Mouse (Mus musculus) heart, embryonic 11.5 days (tissue): ENCODE results near the gene Slc47a2. TPM values are rescaled to one million over a fixed set of nuclear protein-coding genes. Genes with fewer than 3 reads are reported as not detected.
"Not testable (repeated sequence)": the region's sequence is repeated elsewhere in the genome, so short reads cannot be mapped to it uniquely, and the experiment has no call there.

Experiments
- ATAC-seq: fragments of 200-750 bp; cut with Nextera tagmentation; replicated peaks from 2 replicates; pipeline ENCODE4 v1.8.0; 2017; ENCODE audit warnings: moderate library complexity; ENCODE audit not compliant: insufficient number of reproducible peaks, low FRiP score, low TSS enrichment
- H3K27ac ChIP-seq: fragments of 300-500 bp; sonication (generic); 2 replicates; pipeline ENCODE4 v1.5.1; 2014; ENCODE audit warnings: mild to moderate bottlenecking, low read depth, low read length
- H3K27me3 ChIP-seq: fragments of 300-500 bp; sonication (generic); 2 replicates; pipeline ENCODE4 v1.6.1; 2014; ENCODE audit warnings: mild to moderate bottlenecking, low read length, mixed read lengths; ENCODE audit not compliant: control insufficient read depth, insufficient read depth
- H3K36me3 ChIP-seq: fragments of 300-500 bp; sonication (generic); 2 replicates; pipeline ENCODE4 v1.6.1; 2014; ENCODE audit warnings: mild to moderate bottlenecking, low read length, moderate library complexity, mixed read lengths; ENCODE audit not compliant: control insufficient read depth, insufficient read depth
- H3K4me1 ChIP-seq: fragments of 300-500 bp; sonication (generic); 2 replicates; pipeline ENCODE4 v1.6.1; 2014; ENCODE audit warnings: low read length; ENCODE audit not compliant: control insufficient read depth, insufficient read depth
- H3K4me2 ChIP-seq: fragments of 300-500 bp; sonication (generic); 2 replicates; pipeline ENCODE4 v1.6.1; 2014; ENCODE audit warnings: mild to moderate bottlenecking, moderate library complexity
- H3K4me3 ChIP-seq: fragments of 300-500 bp; sonication (generic); 2 replicates; pipeline ENCODE4 v1.5.1; 2014; ENCODE audit warnings: low read depth, low read length
- H3K9ac ChIP-seq: fragments of 300-500 bp; sonication (generic); 2 replicates; pipeline ENCODE4 v1.6.1; 2014; ENCODE audit warnings: mild to moderate bottlenecking, low read depth, low read length, moderate library complexity
- H3K9me3 ChIP-seq: fragments of 300-500 bp; sonication (generic); replicated peaks from 2 replicates; pipeline ENCODE4 v1.6.1; 2016; ENCODE audit warnings: low read length; ENCODE audit not compliant: control insufficient read depth
- WGBS: fragments of 180-500 bp; shearing (Covaris S2); extraction: QIAGEN DNeasy Blood & Tissue Kit; methylation state at CpG from one replicate; pipeline ENCODE4 v1.1.7; 2014; ENCODE audit not compliant: insufficient replicate concordance; 5-methylcytosine and 5-hydroxymethylcytosine counted together
- polyA plus RNA-seq: library from polyadenylated mRNA; unstranded; fragments of >200 nt; fragmentation: Nextera tagmentation; extraction: Ambion mirVana; gene quantifications from 2 replicates; pipeline ENCODE4 v1.2.1, GENCODE M21; 2014

Slc47a2 gene
- polyA plus RNA-seq, 1 experiment from 2014 or later, result 0.19 TPM

GRCm38 (mm10) chr11:61304535-61304934 lies 38.1 kb downstream of the Slc47a2 start:
- ATAC-seq, H3K9me3 ChIP-seq, H3K4me1 ChIP-seq: not testable (repeated sequence)

GRCm38 (mm10) chr11:61300716-61301392 lies 41.8 kb downstream of the Slc47a2 start:
- 12% methylated on average over 13 of the region's 16 CpGs for WGBS
- H3K36me3 ChIP-seq, result no peaks in the 10 kb centered on the region
- peak overlapping the region; percentile 25 for H3K4me2 ChIP-seq
- H3K4me3 ChIP-seq, result no peak overlapping the region
- no peak overlapping the region; the same call in 1 of the 2 replicates for H3K9ac ChIP-seq
- 0 out of 2 replicates have a peak, but pooled peaks cover 6% of the 10 kb centered on the region for H3K4me1 ChIP-seq
- no peaks in the 10 kb centered on the region for H3K27me3 ChIP-seq
- no peak overlapping the region for H3K27ac ChIP-seq
- H3K9me3 ChIP-seq, result no peaks in the 10 kb centered on the region
- ATAC-seq, result no peak

More at GRCm38 (mm10) chr11:61304535-61304934, 38.1 kb downstream of the Slc47a2 start:
- H3K9ac ChIP-seq, H3K4me2 ChIP-seq, H3K27me3 ChIP-seq, H3K27ac ChIP-seq, H3K4me3 ChIP-seq, H3K36me3 ChIP-seq: not testable (repeated sequence)
- WGBS, result 91% methylated on average over 6 of the region's 10 CpGs

- no peak for ATAC-seq
- H3K4me2 ChIP-seq, result peak overlapping the region; percentile 25; the same call in 1 of the 2 replicates
- WGBS, result 43% methylated on average over 3 of the region's 3 CpGs
Observed at GRCm38 (mm10) chr11:61300205-61300604, 42.5 kb downstream of the Slc47a2 start.

DNA sequence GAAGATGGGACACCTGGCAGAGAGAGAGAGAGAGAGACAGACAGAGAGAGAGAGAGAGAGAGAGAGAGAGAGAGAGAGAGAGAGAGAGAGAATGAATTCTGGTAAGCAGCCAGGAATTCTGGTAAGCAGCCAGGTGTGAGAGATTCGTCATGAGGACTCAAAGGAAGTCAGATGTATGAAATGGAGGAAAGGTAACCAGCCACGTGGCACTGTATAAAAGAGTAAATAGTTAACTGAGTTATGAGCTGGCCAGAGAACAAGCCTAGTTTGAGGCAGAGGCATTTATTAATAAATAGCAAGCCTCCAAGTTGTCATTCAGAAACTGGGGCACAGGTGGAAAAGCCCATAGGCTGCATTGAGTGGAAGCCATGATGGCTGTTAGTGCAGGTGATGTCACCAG lies 44.8 kb downstream of the Slc47a2 start:
- H3K4me2 ChIP-seq, result no peak overlapping the region
- H3K4me1 ChIP-seq, result 0 out of 2 replicates have a peak, but pooled peaks cover 6% of the 10 kb centered on the region
- no peaks in the 10 kb centered on the region for H3K36me3 ChIP-seq
- H3K9ac ChIP-seq, result no peak overlapping the region
- H3K27me3 ChIP-seq, result no peaks in the 10 kb centered on the region
- H3K27ac ChIP-seq, result no peak overlapping the region
- ATAC-seq, result no peak
- H3K9me3 ChIP-seq, result no peaks in the 10 kb centered on the region
- WGBS, result 78% methylated on average over 2 of the region's 2 CpGs
- H3K4me3 ChIP-seq, result no peak overlapping the region

More at GRCm38 (mm10) chr11:61300205-61300604, 42.5 kb downstream of the Slc47a2 start:
- no peak overlapping the region for H3K4me3 ChIP-seq
- H3K9ac ChIP-seq, result no peak overlapping the region; the same call in 1 of the 2 replicates
- 0 out of 2 replicates have a peak, but pooled peaks cover 6% of the 10 kb centered on the region for H3K4me1 ChIP-seq
- no peaks in the 10 kb centered on the region for H3K36me3 ChIP-seq
- no peak overlapping the region for H3K27ac ChIP-seq
- H3K9me3 ChIP-seq, result no peaks in the 10 kb centered on the region
- H3K27me3 ChIP-seq, result no peaks in the 10 kb centered on the region

GRCm38 (mm10) chr11:61297326-61297725 lies 45.3 kb downstream of the Slc47a2 start:
- 66% methylated on average over 2 of the region's 2 CpGs for WGBS
- H3K4me1 ChIP-seq, result 0 out of 2 replicates have a peak, but pooled peaks cover 6% of the 10 kb centered on the region
- no peaks in the 10 kb centered on the region for H3K27me3 ChIP-seq
- no peak for ATAC-seq
- H3K4me3 ChIP-seq, result no peak overlapping the region
- H3K36me3 ChIP-seq, result no peaks in the 10 kb centered on the region
- no peaks in the 10 kb centered on the region for H3K9me3 ChIP-seq
- H3K4me2 ChIP-seq, result no peak overlapping the region
- no peak overlapping the region for H3K27ac ChIP-seq
- H3K9ac ChIP-seq, result no peak overlapping the region

- Histone ChIP-seq H3K27me3 (no peaks in the 10 kb centered on the region), H3K9me3 (no peaks in the 10 kb centered on the region), H3K27ac (no peak overlapping the region), H3K4me2 (no peak overlapping the region), H3K4me3 (no peak overlapping the region), H3K4me1 (0 out of 2 replicates have a peak, but pooled peaks cover 6% of the 10 kb centered on the region), H3K9ac (no peak overlapping the region), H3K36me3 (no peaks in the 10 kb centered on the region)
- WGBS, result 56% methylated on average over 1 of the region's 1 CpGs
- ATAC-seq, result no peak
Observed at GRCm38 (mm10) chr11:61296556-61296955, 46.1 kb downstream of the Slc47a2 start.

GRCm38 (mm10) chr11:61295556-61295955 lies 47.1 kb downstream of the Slc47a2 start:
- WGBS, result 73% methylated on average over 2 of the region's 2 CpGs
- Histone ChIP-seq H3K4me1 (0 out of 2 replicates have a peak, but pooled peaks cover 3% of the 10 kb centered on the region), H3K4me2 (no peak overlapping the region), H3K9ac (no peak overlapping the region), H3K36me3 (no peaks in the 10 kb centered on the region), H3K27ac (no peak overlapping the region), H3K4me3 (no peak overlapping the region), H3K27me3 (no peaks in the 10 kb centered on the region), H3K9me3 (no peaks in the 10 kb centered on the region)
- ATAC-seq, result no peak

GRCm38 (mm10) chr11:61294431-61294830 lies 48.2 kb downstream of the Slc47a2 start:
- ATAC-seq, result no peak
- Histone ChIP-seq H3K36me3 (no peaks in the 10 kb centered on the region), H3K9me3 (no peaks in the 10 kb centered on the region), H3K9ac (no peak overlapping the region), H3K27ac (no peak overlapping the region), H3K27me3 (no peaks in the 10 kb centered on the region), H3K4me2 (no peak overlapping the region), H3K4me3 (no peak overlapping the region), H3K4me1 (no peaks in the 10 kb centered on the region)
- 46% methylated on average over 3 of the region's 3 CpGs for WGBS

DNA sequence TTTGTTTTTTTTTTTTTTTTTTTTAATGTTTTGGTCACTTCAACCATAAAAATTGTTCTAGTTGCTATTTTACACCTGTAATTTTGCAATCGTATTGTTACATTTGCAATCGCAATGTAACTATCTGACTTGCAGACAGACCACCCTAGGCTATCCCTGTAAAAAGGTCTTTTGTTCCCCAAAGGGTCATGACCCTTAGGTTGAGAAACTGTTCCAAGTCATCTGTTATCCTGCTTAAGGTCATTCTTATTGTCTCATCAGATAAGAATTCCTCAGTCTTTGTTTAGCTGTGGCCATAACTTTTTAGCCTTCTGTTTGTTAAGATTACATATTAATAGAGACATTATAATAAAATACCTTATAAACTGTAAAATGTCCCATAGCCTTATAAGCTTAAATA lies 49.4 kb downstream of the Slc47a2 start:
- Histone ChIP-seq H3K4me1 (no peaks in the 10 kb centered on the region), H3K9ac (no peak overlapping the region), H3K4me3 (no peak overlapping the region), H3K27ac (no peak overlapping the region), H3K27me3 (no peaks in the 10 kb centered on the region), H3K36me3 (no peaks in the 10 kb centered on the region), H3K9me3 (no peaks in the 10 kb centered on the region), H3K4me2 (no peak overlapping the region)
- WGBS, result 69% methylated on average over 2 of the region's 2 CpGs
- no peak for ATAC-seq
